Mouse (Mus musculus) c-Kit-positive CD71-positive TER-119-negative erythroid progenitor cells, embryonic 14.5 days (primary cell): ENCODE results near the gene Sap30l.
"Not testable (repeated sequence)": the region's sequence is repeated elsewhere in the genome, so short reads cannot be mapped to it uniquely, and the experiment has no call there.

Source experiments
- DNase-seq: peaks from one replicate; pipeline ENCODE4 v3.0.0-alpha.2; 2013; ENCODE audit warnings: low read depth

Sap30l gene

GRCm38 (mm10) chr11:57831861-57832260, 30.4 kb downstream of the Sap30l start:
- no peak for DNase-seq

- DNase-seq: no peak
Measured at GRCm38 (mm10) chr11:57832552-57833201, 31.2 kb downstream of the Sap30l start, which contains the start of gene Hand1. Hand1 (minus strand) TSS chr11:57832818.

- DNase-seq: no peak
Measured at GRCm38 (mm10) chr11:57833296-57833977, 32.0 kb downstream of the Sap30l start.

DNA sequence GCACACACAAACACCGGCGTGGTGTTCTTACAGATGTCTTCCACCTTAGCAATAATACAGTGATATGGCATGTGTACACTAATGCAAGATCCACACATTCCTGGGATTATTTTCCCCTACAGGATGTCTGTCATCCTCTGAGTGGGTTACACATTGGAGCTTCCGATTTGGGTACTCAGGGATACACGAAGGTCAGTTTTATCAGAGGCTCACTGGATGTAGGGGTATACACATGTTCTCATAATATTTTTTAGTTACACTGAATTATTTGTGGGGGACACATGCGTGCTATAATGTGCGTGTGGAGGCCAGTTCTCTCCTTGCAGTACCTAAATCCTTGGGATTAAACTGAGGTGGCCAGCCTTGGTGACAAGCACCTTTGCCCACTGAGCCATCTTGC, 32.6 kb downstream of the Sap30l start:
- no peak for DNase-seq

GRCm38 (mm10) chr11:57835331-57835730, 33.9 kb downstream of the Sap30l start:
- DNase-seq: no peak

DNA sequence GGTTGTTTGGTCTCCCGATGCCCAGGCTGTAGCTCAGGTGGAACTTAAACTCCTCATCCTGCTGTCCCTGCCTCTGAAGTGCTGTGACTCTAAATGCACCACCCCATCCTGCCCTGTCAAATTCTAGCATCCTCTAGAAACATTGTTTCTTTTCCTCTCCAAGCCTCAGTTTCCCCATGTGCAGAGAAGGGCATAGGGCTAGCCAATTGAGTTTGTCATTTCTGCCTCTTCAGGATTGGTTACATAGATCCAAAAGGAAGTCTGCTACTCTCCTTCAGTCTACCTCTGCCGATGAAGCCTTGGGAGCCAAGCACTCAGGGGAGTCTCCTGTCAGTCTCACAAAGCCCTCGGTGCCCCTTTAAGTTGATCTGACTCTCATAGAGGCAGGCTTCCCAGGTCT, 34.5 kb downstream of the Sap30l start:
- DNase-seq: no peak

- DNase-seq: no peak
Measured at GRCm38 (mm10) chr11:57836401-57836800, 35.0 kb downstream of the Sap30l start.

DNA sequence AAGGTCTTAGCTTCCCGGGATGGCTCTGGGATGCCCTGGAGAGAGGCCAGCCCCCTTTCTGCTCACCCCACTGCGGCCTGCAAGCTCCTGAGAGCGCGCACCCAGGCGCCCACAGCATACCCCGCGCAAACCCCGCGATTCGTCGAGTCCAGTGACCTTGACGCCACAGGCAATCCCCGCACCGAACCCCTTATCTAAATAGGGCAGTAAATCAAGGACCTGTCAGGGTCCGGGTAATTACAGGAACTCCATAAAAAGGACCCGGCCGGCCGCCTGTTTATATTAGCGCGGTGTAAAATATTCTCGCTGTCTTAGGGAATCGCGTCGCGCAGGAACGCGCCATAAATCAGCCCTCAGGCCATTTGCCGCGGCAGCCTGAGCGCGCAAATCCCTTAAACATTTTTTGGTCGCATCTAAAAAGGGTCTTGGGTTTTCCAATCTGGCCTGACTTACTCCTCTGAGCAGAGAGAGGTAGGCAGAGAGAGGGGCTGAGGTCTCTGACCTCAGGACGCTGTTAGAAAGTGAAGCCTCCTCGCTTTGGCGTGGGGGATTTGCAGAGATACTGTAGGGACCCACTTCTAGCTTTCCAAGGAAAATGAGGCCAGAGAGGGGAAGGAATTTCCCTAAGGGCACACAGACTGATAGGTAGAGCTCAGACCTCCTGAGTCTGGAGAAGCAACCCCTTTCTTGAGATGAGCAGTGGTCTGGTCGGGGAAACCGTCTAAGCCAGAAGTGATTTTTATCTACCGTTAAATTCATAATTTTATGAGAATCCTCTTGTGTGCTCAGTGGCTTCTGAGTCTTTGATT, 35.6 kb downstream of the Sap30l start:
- no peak for DNase-seq

GRCm38 (mm10) chr11:57837861-57838680, 36.6 kb downstream of the Sap30l start:
- no peak for DNase-seq

- no peak for DNase-seq
Measured at GRCm38 (mm10) chr11:57840986-57841385, 39.5 kb downstream of the Sap30l start.

GRCm38 (mm10) chr11:57841391-57841790, 40.0 kb downstream of the Sap30l start:
- no peak for DNase-seq

- DNase-seq: not testable (repeated sequence)
Measured at GRCm38 (mm10) chr11:57846421-57847363, 45.3 kb downstream of the Sap30l start.

GRCm38 (mm10) chr11:57847396-57847795, 46.0 kb downstream of the Sap30l start:
- DNase-seq: no peak

- no peak for DNase-seq
Measured at GRCm38 (mm10) chr11:57850298-57850697, 48.9 kb downstream of the Sap30l start.

GRCm38 (mm10) chr11:57850931-57851330, 49.5 kb downstream of the Sap30l start:
- DNase-seq: no peak

- DNase-seq: no peak
Measured at GRCm38 (mm10) chr11:57853571-57853970, 52.1 kb downstream of the Sap30l start.

GRCm38 (mm10) chr11:57857709-57858108, 56.3 kb downstream of the Sap30l start:
- no peak for DNase-seq
